Comparison of ENCODE assay signal across 8 mouse cellular contexts in genomic region chr4:150029885-150030284, GRCm38 (mm10). TPM values are rescaled to one million over a fixed set of nuclear protein-coding genes. Genes with fewer than 3 reads are reported as not detected.
DNase-seq lines count a peak whose midpoint lies in the region; ATAC-seq and TF ChIP-seq lines count a peak whose summit lies in the region.

No protein-coding gene starts in this region.

- H3K27ac ChIP-seq in kidney, postnatal 0 days, result no peak overlapping the region
- H3K27ac ChIP-seq in cortical plate, adult 2 months (ENCODE audit: insufficient read depth, low read length), result no peak overlapping the region
- H3K27ac ChIP-seq in heart, postnatal 0 days (ENCODE audit: low read depth), result no peak overlapping the region
- no peak overlapping the region for H3K27ac ChIP-seq in midbrain, embryonic 10.5 days (replicated peaks)

- no peak overlapping the region for H3K9ac ChIP-seq in kidney, postnatal 0 days (ENCODE audit: low read depth, low read length)
- H3K9ac ChIP-seq in heart, postnatal 0 days (replicated peaks; ENCODE audit: low read depth, low read length), result no peak overlapping the region

- TF ChIP-seq EP300 in heart, postnatal 0 days (IDR thresholded peaks at IDR 0.05; ENCODE audit: low read depth), result no peak

- DNase-seq in kidney, postnatal 0 days (ENCODE audit: low spot score), result no peak
- no peak for DNase-seq in kidney, postnatal 10 days
- DNase-seq in heart, postnatal 0 days (ENCODE audit: low spot score), result no peak
- DNase-seq in midbrain, embryonic 10.5 days (ENCODE audit: low spot score), result no peak
- DNase-seq in adrenal gland, postnatal 36 days, result no peak
- DNase-seq in gastrocnemius, postnatal 4 days (ENCODE audit: low spot score in 2 of 2), result no peak
- DNase-seq in MN1 (ENCODE audit: low spot score), result no peak

- no peaks in the 10 kb centered on the region for H3K36me3 ChIP-seq in kidney, postnatal 0 days (ENCODE audit: insufficient read depth, low read length)
- H3K36me3 ChIP-seq in heart, postnatal 0 days (replicated peaks; ENCODE audit: control insufficient read depth, insufficient read depth, low read length), result no peaks in the 10 kb centered on the region
- no peaks in the 10 kb centered on the region for H3K36me3 ChIP-seq in midbrain, embryonic 10.5 days

- no peaks in the 10 kb centered on the region for H3K9me3 ChIP-seq in kidney, postnatal 0 days (replicated peaks; ENCODE audit: low read length)
- H3K9me3 ChIP-seq in heart, postnatal 0 days (replicated peaks; ENCODE audit: control insufficient read depth, low read length), result no peaks in the 10 kb centered on the region
- no peaks in the 10 kb centered on the region for H3K9me3 ChIP-seq in midbrain, embryonic 10.5 days (replicated peaks)

- ATAC-seq in kidney, postnatal 0 days (replicated peaks; ENCODE audit: low FRiP score, low read depth), result no peak
- no peak for ATAC-seq in heart, postnatal 0 days (ENCODE audit: insufficient read depth, low read depth)

- no peak for TF ChIP-seq CTCF in kidney, postnatal 0 days (IDR thresholded peaks at IDR 0.05; ENCODE audit: low read depth)
- no peak for TF ChIP-seq CTCF in cortical plate, adult 2 months (IDR thresholded peaks at IDR 0.05; ENCODE audit: extremely low read depth, insufficient read depth, low read length)
- TF ChIP-seq CTCF in heart, postnatal 0 days (IDR thresholded peaks at IDR 0.05; ENCODE audit: low read depth), result no peak

- no peak for TF ChIP-seq POLR2A in cortical plate, adult 2 months (IDR thresholded peaks at IDR 0.05; ENCODE audit: extremely low read depth, insufficient read depth, low read length)

- H3K27me3 ChIP-seq in kidney, postnatal 0 days (ENCODE audit: insufficient read depth, low read length), result peaks cover 55% of the 10 kb centered on the region
- H3K27me3 ChIP-seq in heart, postnatal 0 days (ENCODE audit: control insufficient read depth, insufficient read depth, low read length), result peaks cover 55% of the 10 kb centered on the region
- peaks cover 99% of the 10 kb centered on the region for H3K27me3 ChIP-seq in midbrain, embryonic 10.5 days (ENCODE audit: low read depth, poor library complexity, severe bottlenecking)

- H3K4me2 ChIP-seq in kidney, postnatal 0 days (ENCODE audit: low read length), result peak overlapping the region; percentile 95
- H3K4me2 ChIP-seq in heart, postnatal 0 days (ENCODE audit: low read depth, low read length), result peak overlapping the region; percentile 79

- H3K4me3 ChIP-seq in kidney, postnatal 0 days (replicated peaks; ENCODE audit: low read depth, low read length), result peak overlapping the region; percentile 50
- peak overlapping the region; percentile 64 for H3K4me3 ChIP-seq in cortical plate, adult 2 months (ENCODE audit: insufficient read depth, low read length)
- peak overlapping the region; percentile 56 for H3K4me3 ChIP-seq in heart, postnatal 0 days (ENCODE audit: low read depth, low read length)
- H3K4me3 ChIP-seq in midbrain, embryonic 10.5 days, result peak overlapping the region; percentile 59

- WGBS in kidney, postnatal 0 days, result 2% methylated on average over 11 of the region's 11 CpGs
- 5% methylated on average over 11 of the region's 11 CpGs for whole genome bisulfite sequencing in heart, postnatal 0 days
- 4% methylated on average over 11 of the region's 11 CpGs for WGBS in midbrain, embryonic 10.5 days

- peaks cover 5% of the 10 kb centered on the region; the same call in 1 of the 2 replicates for H3K4me1 ChIP-seq in kidney, postnatal 0 days (replicated peaks; ENCODE audit: insufficient read depth, low read length)
- H3K4me1 ChIP-seq in cortical plate, adult 2 months (ENCODE audit: control insufficient read depth, insufficient read depth, low read length), result peaks cover 2% of the 10 kb centered on the region; the same call in 1 of the 2 replicates
- peaks cover 15% of the 10 kb centered on the region for H3K4me1 ChIP-seq in heart, postnatal 0 days (ENCODE audit: control insufficient read depth, insufficient read depth)
- H3K4me1 ChIP-seq in midbrain, embryonic 10.5 days, result peaks cover 40% of the 10 kb centered on the region

RNA-seq across cellular contexts. Expression of gene H6pd, which starts 21.1 kb away (rescaled TPM):
- 27.2 and 27.8 TPM in 2 replicates for polyA plus RNA-seq in kidney, postnatal 0 days (2015; fragmentation: Nextera tagmentation; extraction: Ambion mirVana)
- 5.7 TPM in 2 replicates for polyA plus RNA-seq in cortical plate, adult 2 months (2012; rRNA removed)
- total RNA-seq in heart, postnatal 0 days (2014; rRNA removed; ENCODE audit: low replicate concordance), result 25.7 and 35.2 TPM in 2 replicates
- 7.1 and 7.3 TPM in 2 replicates for polyA plus RNA-seq in heart, postnatal 0 days (2015; fragmentation: Nextera tagmentation; extraction: Ambion mirVana)
- 3.7 and 4.0 TPM in 2 replicates for polyA plus RNA-seq in midbrain, embryonic 10.5 days (2016; fragmentation: Nextera tagmentation; extraction: Ambion mirVana)
- 100 to 1,000 TPM; 152 to 160 TPM for total RNA-seq in adrenal gland, postnatal 36 days (2021)
- total RNA-seq in gastrocnemius, postnatal 4 days (2021), result 10 to 100 TPM; 66.0 to 71.0 TPM

RNA-seq across cellular contexts. Expression of gene Gpr157, which starts 57.3 kb away (rescaled TPM):
- 0.18 and 0.28 TPM in 2 replicates for polyA plus RNA-seq in kidney, postnatal 0 days (2015; fragmentation: Nextera tagmentation; extraction: Ambion mirVana)
- polyA plus RNA-seq in cortical plate, adult 2 months (2012; rRNA removed), result 1.9 and 2.0 TPM in 2 replicates
- total RNA-seq in heart, postnatal 0 days (2014; rRNA removed; ENCODE audit: low replicate concordance), result 15.0 and 23.3 TPM in 2 replicates
- polyA plus RNA-seq in heart, postnatal 0 days (2015; fragmentation: Nextera tagmentation; extraction: Ambion mirVana), result 4.3 and 4.5 TPM in 2 replicates
- polyA plus RNA-seq in midbrain, embryonic 10.5 days (2016; fragmentation: Nextera tagmentation; extraction: Ambion mirVana), result 0.60 and 0.62 TPM in 2 replicates
- total RNA-seq in adrenal gland, postnatal 36 days (2021), result 1 to 10 TPM in 1 of 2 experiments, under 1 TPM in 1; 0.99 to 1.9 TPM
- 10 to 100 TPM; 19.6 to 20.1 TPM for total RNA-seq in gastrocnemius, postnatal 4 days (2021)
